Mouse (Mus musculus): ENCODE results near the gene Rbfox2.

- TF ChIP-seq CTCF (conservative IDR thresholded peaks at IDR 0.05; ENCODE audit: low read length), result no peak
- no peak for TF ChIP-seq NANOG (IDR thresholded peaks at IDR 0.05; ENCODE audit: borderline replicate concordance, low read length)
Measured at GRCm38 (mm10) chr15:77220137-77220536, 86.7 kb downstream of the Rbfox2 start.

Data from E14TG2a.4 (cell line).